8 mouse cellular contexts compared by ENCODE assay signal in genomic region chr12:76694801-76695505, GRCm38 (mm10). TPM values are rescaled to one million over a fixed set of nuclear protein-coding genes. Genes with fewer than 3 reads are reported as not detected.
A peak's percentile ranks its signal among the peaks of the same experiment; 100 is the strongest.
DNase-seq lines count a peak whose midpoint lies in the region; ATAC-seq and TF ChIP-seq lines count a peak whose summit lies in the region.

No protein-coding gene starts in this region.

- no peak overlapping the region for H3K27ac ChIP-seq in spleen, adult 2 months (ENCODE audit: insufficient read depth, low read length)
- peak overlapping the region; percentile 52 for H3K27ac ChIP-seq in cerebellum, adult 2 months (ENCODE audit: insufficient read depth, low read length)
- no peak overlapping the region for H3K27ac ChIP-seq in kidney, embryonic 14.5 days (ENCODE audit: low read depth, low read length)

- H3K9me3 ChIP-seq in kidney, embryonic 14.5 days (ENCODE audit: control insufficient read depth, low read length) = no peaks in the 10 kb centered on the region

- H3K36me3 ChIP-seq in spleen, adult 2 months (ENCODE audit: control insufficient read depth, insufficient read depth, low read length) = no peaks in the 10 kb centered on the region
- H3K36me3 ChIP-seq in kidney, embryonic 14.5 days (ENCODE audit: control insufficient read depth, insufficient read depth, low read length) = no peaks in the 10 kb centered on the region

- H3K9ac ChIP-seq in kidney, embryonic 14.5 days (ENCODE audit: low read depth, low read length) = peak overlapping the region; percentile 5; the same call in 1 of the 2 replicates

- no peak for TF ChIP-seq POLR2A in spleen, adult 2 months (IDR thresholded peaks at IDR 0.05; ENCODE audit: low read depth, low read length)
- TF ChIP-seq POLR2A in cerebellum, adult 2 months (IDR thresholded peaks at IDR 0.05; ENCODE audit: borderline replicate concordance, insufficient read depth, low read length) = peak; percentile 19; the same call in 1 of the 2 replicates

- ATAC-seq in kidney, embryonic 14.5 days (ENCODE audit: low FRiP score, low TSS enrichment) = peak; percentile 53; the same call in 1 of the 2 replicates
- peak; percentile 37; the same call in 1 of the 2 replicates for ATAC-seq in neutrophil, adult 5-6 weeks (ENCODE audit: extremely low read depth, insufficient number of reproducible peaks, low FRiP score, poor library complexity, severe bottlenecking)

- H3K27me3 ChIP-seq in spleen, adult 2 months (ENCODE audit: control insufficient read depth, insufficient read depth, low read length) = no peaks in the 10 kb centered on the region
- no peaks in the 10 kb centered on the region for H3K27me3 ChIP-seq in cerebellum, adult 2 months (ENCODE audit: control insufficient read depth, insufficient read depth, low read length)
- H3K27me3 ChIP-seq in kidney, embryonic 14.5 days (ENCODE audit: control insufficient read depth, insufficient read depth, low read length) = no peaks in the 10 kb centered on the region

- peak; percentile 11 to 21 for DNase-seq in spleen, adult 2 months (ENCODE audit: low read depth in 1 of 2, low spot score in 2 of 2)
- no peak for DNase-seq in spleen, postnatal 4 days (ENCODE audit: low spot score in 2 of 2)
- DNase-seq in cerebellum, adult 2 months = peak; percentile 79 to 82
- peak; percentile 60 to 61 for DNase-seq in frontal cortex, postnatal 36 days (ENCODE audit: low spot score in 2 of 2)
- DNase-seq in lung, adult 18-20 months = peak; percentile 7 to 23
- no peak for DNase-seq in c-Kit-positive CD71-positive TER-119-positive erythroid progenitor cells, embryonic 14.5 days (ENCODE audit: low spot score)

- TF ChIP-seq CTCF in spleen, adult 2 months (IDR thresholded peaks at IDR 0.05; ENCODE audit: extremely low read depth, insufficient read depth, insufficient read length, insufficient replicate concordance) = no peak
- TF ChIP-seq CTCF in cerebellum, adult 2 months (IDR thresholded peaks at IDR 0.05; ENCODE audit: borderline replicate concordance, insufficient read depth, low read depth, low read length) = no peak

- peak overlapping the region; percentile 45 for H3K4me2 ChIP-seq in kidney, embryonic 14.5 days (replicated peaks; ENCODE audit: low read depth, low read length)

- peaks cover 3% of the 10 kb centered on the region; the same call in 1 of the 2 replicates for H3K4me1 ChIP-seq in spleen, adult 2 months (ENCODE audit: control insufficient read depth, insufficient read depth, insufficient read length)
- peaks cover 26% of the 10 kb centered on the region for H3K4me1 ChIP-seq in cerebellum, adult 2 months (ENCODE audit: control insufficient read depth, insufficient read depth, low read length)
- no peaks in the 10 kb centered on the region for H3K4me1 ChIP-seq in kidney, embryonic 14.5 days (ENCODE audit: control insufficient read depth, insufficient read depth, low read length)

- H3K4me3 ChIP-seq in spleen, adult 2 months (ENCODE audit: extremely low read depth, insufficient read depth, insufficient read length) = peak overlapping the region; percentile 19
- H3K4me3 ChIP-seq in cerebellum, adult 2 months (replicated peaks; ENCODE audit: insufficient read depth, low read depth, low read length) = peak overlapping the region; percentile 35
- H3K4me3 ChIP-seq in kidney, embryonic 14.5 days (ENCODE audit: low read length) = peak overlapping the region; percentile 15

- 7% methylated on average over 17 of the region's 17 CpGs for WGBS in spleen, adult 2 months
- WGBS in cerebellum, adult 2 months = 1% methylated on average over 17 of the region's 17 CpGs
- 6% methylated on average over 17 of the region's 17 CpGs for WGBS in kidney, embryonic 14.5 days

RNA-seq across cellular contexts. Expression of gene Sptb, which starts 15.4 kb away (rescaled TPM):
- polyA plus RNA-seq in spleen, adult 2 months (2012; rRNA removed) = 18.1 and 18.9 TPM in 2 replicates
- polyA plus RNA-seq in cerebellum, adult 2 months (2012; rRNA removed) = 101 and 111 TPM in 2 replicates
- polyA plus RNA-seq in kidney, embryonic 14.5 days (2014; fragmentation: Nextera tagmentation; extraction: Ambion mirVana) = 0.40 and 1.0 TPM in 2 replicates
- total RNA-seq in neutrophil, adult 5-6 weeks (2017) = 1.4 and 2.0 TPM in 2 replicates

Comparison
In these comparisons a context has a peak if more than half of its experiments do, and no peak if none do; other contexts are left out.
1. DNase-seq: peak in spleen, adult 2 months (2 of 2), cerebellum, adult 2 months (2 of 2), frontal cortex, postnatal 36 days (2 of 2) and lung, adult 18-20 months (2 of 2); none in spleen, postnatal 4 days (0 of 2) and c-Kit-positive CD71-positive TER-119-positive erythroid progenitor cells, embryonic 14.5 days (single experiment).
2. Peak in every context shown above with its lines, with median percentiles within 50 percentile points of each other: H3K4me3 ChIP-seq.